Comparison of ENCODE assay signal across 35 mouse cellular contexts in the genomic region with DNA sequence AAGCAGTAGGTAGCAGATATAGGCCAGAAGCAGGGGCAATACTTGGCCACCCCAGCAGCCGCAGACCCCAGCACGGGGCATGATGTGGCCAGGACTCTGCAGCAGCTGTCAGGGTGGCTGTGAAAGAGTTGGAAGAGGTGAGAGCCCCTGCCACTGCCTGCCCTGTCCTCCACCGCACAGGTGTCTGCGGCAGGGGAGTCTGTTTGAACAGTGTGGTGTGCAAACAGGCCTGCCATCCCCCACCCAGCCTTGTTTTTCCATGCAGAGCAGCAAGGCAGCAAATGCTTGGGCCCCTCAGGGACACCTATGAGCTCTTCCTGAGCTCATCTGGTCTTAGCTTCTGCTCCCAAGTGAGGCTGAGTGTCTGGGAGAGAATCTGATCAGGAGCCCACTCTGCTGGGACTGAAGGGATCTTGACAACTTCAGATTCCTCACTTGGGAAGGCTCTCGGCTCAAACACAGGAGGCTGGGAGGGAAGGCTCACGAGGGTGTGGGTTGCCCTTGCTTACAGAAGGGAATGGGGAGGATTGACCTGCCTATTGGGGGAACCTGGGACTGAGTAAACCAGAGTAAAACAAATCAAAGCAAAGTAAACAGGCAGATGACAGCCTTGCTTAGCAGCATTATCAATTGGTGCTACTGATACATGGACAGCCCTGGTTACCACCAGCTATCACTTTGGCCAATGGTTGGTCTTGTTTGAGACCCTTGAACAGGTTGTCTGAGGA. TPM values are rescaled to one million over a fixed set of nuclear protein-coding genes. Genes with fewer than 3 reads are reported as not detected.
A peak's percentile ranks its signal among the peaks of the same experiment; 100 is the strongest.
DNase-seq lines count a peak whose midpoint lies in the region; ATAC-seq and TF ChIP-seq lines count a peak whose summit lies in the region.
"Had no signal": no experiment of that assay in that cellular context is flagged by ENCODE, and none has a peak within 500 bp of the region (broad histone marks: within the 10 kb centered on the region; RNA-seq: fewer than 3 reads in every experiment).

A gene (minus strand): TSS at position 118 of the 728 bp plus-strand sequence.

- no peak within 1 kb of the TSS for H3K9ac ChIP-seq in hindbrain, embryonic 14.5 days
- H3K9ac ChIP-seq in intestine, embryonic 15.5 days, result no peak within 1 kb of the TSS
- H3K9ac ChIP-seq in liver, embryonic 12.5 days, result no peak within 1 kb of the TSS
- no peak within 1 kb of the TSS for H3K9ac ChIP-seq in stomach, embryonic 14.5 days (replicated peaks; ENCODE audit: low read depth, low read length)
- H3K9ac ChIP-seq in midbrain, postnatal 0 days (replicated peaks; ENCODE audit: low read length, poor library complexity, severe bottlenecking), result no peak within 1 kb of the TSS
- H3K9ac ChIP-seq: embryonic facial prominence, embryonic 15.5 days; forebrain, postnatal 0 days; heart, embryonic 13.5 days; hindbrain, embryonic 13.5 days; neural tube, embryonic 13.5 days had no signal

- ATAC-seq in hindbrain, embryonic 14.5 days (ENCODE audit: low FRiP score), result no peak
- ATAC-seq in intestine, embryonic 15.5 days, result peak; percentile 78
- peak; percentile 74 for ATAC-seq in liver, embryonic 12.5 days
- peak; percentile 81 for ATAC-seq in stomach, embryonic 14.5 days (ENCODE audit: insufficient number of reproducible peaks, insufficient read depth, low FRiP score, low read depth)
- no peak for ATAC-seq in megakaryocyte, adult 5-6 weeks (ENCODE audit: poor library complexity, severe bottlenecking)
- ATAC-seq in midbrain, postnatal 0 days (ENCODE audit: low FRiP score), result no peak
- ATAC-seq: forebrain, postnatal 0 days; inflammation-experienced regulatory T-cells, adult 6 months had no signal

- intact Hi-C loops in gastrocnemius, postnatal 36 days (cut with DNase I), result loop anchor here (10.0 kb wide), 1 partner anchor 434 kb away; no protein-coding TSS in a partner anchor

- whole genome bisulfite sequencing in hindbrain, embryonic 10.5 days, result 74% methylated on average over 6 of the region's 6 CpGs
- 73% methylated on average over 6 of the region's 6 CpGs for WGBS in hindbrain, embryonic 14.5 days
- WGBS in intestine, embryonic 15.5 days, result 45% methylated on average over 6 of the region's 6 CpGs
- WGBS in liver, embryonic 12.5 days (ENCODE audit: insufficient replicate concordance), result 55% methylated on average over 6 of the region's 6 CpGs
- 49% methylated on average over 6 of the region's 6 CpGs for WGBS in stomach, embryonic 14.5 days
- WGBS in midbrain, postnatal 0 days, result 72% methylated on average over 6 of the region's 6 CpGs

- peaks cover 4% of the 10 kb centered on the region for H3K9me3 ChIP-seq in hindbrain, embryonic 10.5 days
- 0 out of 2 replicates have a peak, but pooled peaks cover 3% of the 10 kb centered on the region for H3K9me3 ChIP-seq in hindbrain, embryonic 14.5 days (ENCODE audit: control insufficient read depth, low read length)
- H3K9me3 ChIP-seq in intestine, embryonic 15.5 days, result no peaks in the 10 kb centered on the region
- H3K9me3 ChIP-seq in liver, embryonic 12.5 days (replicated peaks), result no peaks in the 10 kb centered on the region
- no peaks in the 10 kb centered on the region for H3K9me3 ChIP-seq in stomach, embryonic 14.5 days (ENCODE audit: control insufficient read depth, low read depth, low read length)
- peaks cover 3% of the 10 kb centered on the region; the same call in 1 of the 2 replicates for H3K9me3 ChIP-seq in midbrain, postnatal 0 days (ENCODE audit: low read length)
- H3K9me3 ChIP-seq: embryonic facial prominence, embryonic 15.5 days; G1E; hindbrain, embryonic 13.5 days had no signal

- DNase-seq in hindbrain, embryonic 10.5 days (ENCODE audit: low spot score), result no peak
- DNase-seq in hindbrain, embryonic 14.5 days (ENCODE audit: low spot score), result no peak
- DNase-seq in gastrocnemius, postnatal 36 days, result no peak
- no peak for DNase-seq in midbrain, postnatal 0 days (ENCODE audit: low spot score)
- DNase-seq: adrenal gland, adult 8-10 months; cerebellum, adult 8-10 months; cerebellum, postnatal 36 days; embryo, embryonic 11 days; forebrain, postnatal 0 days; gastrocnemius, postnatal 14 days; heart, adult 2 months; heart, postnatal 14 days; lung, postnatal 36 days; midbrain, embryonic 14.5 days; retina, postnatal 1 day; spleen, adult 18-20 months; thymus, adult 2 months; thymus, postnatal 4 days had no signal

- no peak within 1 kb of the TSS for H3K4me3 ChIP-seq in hindbrain, embryonic 10.5 days
- no peak within 1 kb of the TSS for H3K4me3 ChIP-seq in hindbrain, embryonic 14.5 days (replicated peaks; ENCODE audit: low read length)
- H3K4me3 ChIP-seq in intestine, embryonic 15.5 days (replicated peaks), result no peak within 1 kb of the TSS
- H3K4me3 ChIP-seq in liver, embryonic 12.5 days, result no peak within 1 kb of the TSS
- H3K4me3 ChIP-seq in stomach, embryonic 14.5 days (ENCODE audit: low read depth, low read length), result no peak within 1 kb of the TSS
- H3K4me3 ChIP-seq in midbrain, postnatal 0 days (ENCODE audit: low read depth, low read length), result no peak within 1 kb of the TSS
- H3K4me3 ChIP-seq: embryonic facial prominence, embryonic 15.5 days; heart, adult 2 months; heart, embryonic 13.5 days; hindbrain, embryonic 13.5 days; left cerebral cortex, adult 2 months; myocyte; neural tube, embryonic 13.5 days had no signal

- H3K36me3 ChIP-seq in hindbrain, embryonic 10.5 days, result no peaks in the 10 kb centered on the region
- no peaks in the 10 kb centered on the region for H3K36me3 ChIP-seq in hindbrain, embryonic 14.5 days (replicated peaks; ENCODE audit: control insufficient read depth, insufficient read depth)
- no peaks in the 10 kb centered on the region for H3K36me3 ChIP-seq in intestine, embryonic 15.5 days
- H3K36me3 ChIP-seq in liver, embryonic 12.5 days, result no peaks in the 10 kb centered on the region
- no peaks in the 10 kb centered on the region for H3K36me3 ChIP-seq in stomach, embryonic 14.5 days (ENCODE audit: control insufficient read depth, insufficient read depth, low read length)
- no peaks in the 10 kb centered on the region for H3K36me3 ChIP-seq in midbrain, postnatal 0 days (ENCODE audit: insufficient read depth, low read length)
- H3K36me3 ChIP-seq: embryonic facial prominence, embryonic 15.5 days; G1E; heart, embryonic 13.5 days; hindbrain, embryonic 13.5 days; neural tube, embryonic 13.5 days had no signal

- no peak within 1 kb of the TSS for H3K4me2 ChIP-seq in hindbrain, embryonic 14.5 days (replicated peaks)
- no peak within 1 kb of the TSS for H3K4me2 ChIP-seq in intestine, embryonic 15.5 days (replicated peaks)
- peak within 1 kb of the TSS; percentile 27 for H3K4me2 ChIP-seq in liver, embryonic 12.5 days
- H3K4me2 ChIP-seq in stomach, embryonic 14.5 days (replicated peaks; ENCODE audit: low read depth, low read length), result peak within 1 kb of the TSS; percentile 2; the same call in 1 of the 2 replicates
- H3K4me2 ChIP-seq in midbrain, postnatal 0 days (ENCODE audit: low read depth, low read length, poor library complexity, severe bottlenecking), result no peak within 1 kb of the TSS
- H3K4me2 ChIP-seq: embryonic facial prominence, embryonic 15.5 days; heart, embryonic 13.5 days; hindbrain, embryonic 13.5 days; neural tube, embryonic 13.5 days had no signal

- H3K27me3 ChIP-seq in hindbrain, embryonic 10.5 days (ENCODE audit: insufficient read depth, poor library complexity, severe bottlenecking), result no peaks in the 10 kb centered on the region
- H3K27me3 ChIP-seq in hindbrain, embryonic 14.5 days (ENCODE audit: control insufficient read depth, insufficient read depth, low read length), result no peaks in the 10 kb centered on the region
- H3K27me3 ChIP-seq in intestine, embryonic 15.5 days (replicated peaks), result no peaks in the 10 kb centered on the region
- no peaks in the 10 kb centered on the region; the same call in 1 of the 2 replicates for H3K27me3 ChIP-seq in liver, embryonic 12.5 days (replicated peaks)
- H3K27me3 ChIP-seq in stomach, embryonic 14.5 days (ENCODE audit: control insufficient read depth, insufficient read depth, low read length), result no peaks in the 10 kb centered on the region
- no peaks in the 10 kb centered on the region for H3K27me3 ChIP-seq in midbrain, postnatal 0 days (ENCODE audit: insufficient read depth, low read length)
- H3K27me3 ChIP-seq: embryonic facial prominence, embryonic 15.5 days; hindbrain, embryonic 13.5 days; neural tube, embryonic 13.5 days had no signal

- no peak for TF ChIP-seq CTCF in midbrain, postnatal 0 days (IDR thresholded peaks at IDR 0.05)

- peak within 1 kb of the TSS; percentile 35; the same call in 1 of the 2 replicates for H3K27ac ChIP-seq in hindbrain, embryonic 10.5 days
- no peak within 1 kb of the TSS for H3K27ac ChIP-seq in hindbrain, embryonic 14.5 days
- H3K27ac ChIP-seq in intestine, embryonic 15.5 days, result no peak within 1 kb of the TSS
- H3K27ac ChIP-seq in liver, embryonic 12.5 days, result 0 out of 2 replicates have a peak within 1 kb of the TSS, but pooled peaks have one; percentile 30
- peak within 1 kb of the TSS; percentile 23; the same call in 1 of the 2 replicates for H3K27ac ChIP-seq in stomach, embryonic 14.5 days (ENCODE audit: low read length)
- H3K27ac ChIP-seq in midbrain, postnatal 0 days (ENCODE audit: low read depth, low read length), result no peak within 1 kb of the TSS
- H3K27ac ChIP-seq: heart, adult 2 months; heart, embryonic 13.5 days; hindbrain, embryonic 13.5 days; kidney, postnatal 0 days; left cerebral cortex, adult 2 months; neural tube, embryonic 13.5 days had no signal

- H3K4me1 ChIP-seq in hindbrain, embryonic 10.5 days (replicated peaks), result no peaks in the 10 kb centered on the region
- H3K4me1 ChIP-seq in hindbrain, embryonic 14.5 days (replicated peaks; ENCODE audit: control insufficient read depth, insufficient read depth, low read length), result no peaks in the 10 kb centered on the region
- no peaks in the 10 kb centered on the region for H3K4me1 ChIP-seq in intestine, embryonic 15.5 days (replicated peaks)
- H3K4me1 ChIP-seq in liver, embryonic 12.5 days, result no peaks in the 10 kb centered on the region
- no peaks in the 10 kb centered on the region for H3K4me1 ChIP-seq in stomach, embryonic 14.5 days (ENCODE audit: control insufficient read depth, insufficient read depth, low read length)
- H3K4me1 ChIP-seq in midbrain, postnatal 0 days (ENCODE audit: insufficient read depth, low read length), result no peaks in the 10 kb centered on the region
- H3K4me1 ChIP-seq: embryonic facial prominence, embryonic 15.5 days; heart, embryonic 13.5 days; hindbrain, embryonic 13.5 days; neural tube, embryonic 13.5 days had no signal

RNA-seq across cellular contexts. Expression of the gene that starts here (rescaled TPM):
- polyA plus RNA-seq in hindbrain, embryonic 10.5 days (2016; fragmentation: Nextera tagmentation; extraction: Ambion mirVana), result 0.09 and 0.20 TPM in 2 replicates
- polyA plus RNA-seq in hindbrain, embryonic 14.5 days (2014; fragmentation: Nextera tagmentation; extraction: Ambion mirVana), result not detected in 2 replicates
- 6.0 and 11.0 TPM in 2 replicates for polyA plus RNA-seq in intestine, embryonic 15.5 days (2015; fragmentation: Nextera tagmentation; extraction: Ambion mirVana)
- 1.4 and 1.7 TPM in 2 replicates for polyA plus RNA-seq in liver, embryonic 12.5 days (2016; fragmentation: Nextera tagmentation; extraction: Ambion mirVana)
- 4.6 and 7.0 TPM in 2 replicates for polyA plus RNA-seq in stomach, embryonic 14.5 days (2014; fragmentation: Nextera tagmentation; extraction: Ambion mirVana)
- total RNA-seq in gastrocnemius, postnatal 36 days (2021), result not detected
- not detected in 2 replicates for total RNA-seq in megakaryocyte, adult 5-6 weeks (2015)
- total RNA-seq in megakaryocyte, adult 5-6 weeks (2017), result not detected in 2 replicates
- total RNA-seq in midbrain, postnatal 0 days (2014; rRNA removed), result 0.38 TPM in 1 of 2 replicates, not detected in the other
- not detected in 2 replicates for polyA plus RNA-seq in midbrain, postnatal 0 days (2015; fragmentation: Nextera tagmentation; extraction: Ambion mirVana)
- total RNA-seq: adrenal gland, adult 8-10 months; CH12.LX; forebrain, postnatal 0 days; gastrocnemius, postnatal 14 days; heart, adult 2 months; heart, postnatal 14 days; left cerebral cortex, adult 2 months; left cerebral cortex, postnatal 36 days; megakaryocyte-erythroid progenitor cell, adult 5-6 weeks had no signal
- polyA plus RNA-seq: forebrain, postnatal 0 days; G1E; heart, adult 2 months; hindbrain, embryonic 13.5 days; inflammation-experienced regulatory T-cells, adult 6 months; kidney, postnatal 0 days; limb, embryonic 14.5 days; midbrain, embryonic 14.5 days; myocyte had no signal

Comparison
In these comparisons a context has a peak if more than half of its experiments do, and no peak if none do; other contexts are left out.
1. H3K27ac ChIP-seq: peak in hindbrain, embryonic 10.5 days (single experiment), liver, embryonic 12.5 days (single experiment) and stomach, embryonic 14.5 days (single experiment); none in hindbrain, embryonic 14.5 days (single experiment), intestine, embryonic 15.5 days (single experiment) and midbrain, postnatal 0 days (single experiment).
2. ATAC-seq: peak in intestine, embryonic 15.5 days (single experiment), liver, embryonic 12.5 days (single experiment) and stomach, embryonic 14.5 days (single experiment); none in hindbrain, embryonic 14.5 days (single experiment), megakaryocyte, adult 5-6 weeks (single experiment) and midbrain, postnatal 0 days (single experiment).
3. H3K4me2 ChIP-seq: peak in liver, embryonic 12.5 days (single experiment) and stomach, embryonic 14.5 days (single experiment); none in hindbrain, embryonic 14.5 days (single experiment), intestine, embryonic 15.5 days (single experiment) and midbrain, postnatal 0 days (single experiment).